Mouse (Mus musculus) testis, postnatal 14 days (tissue): Measurements from ENCODE around the gene Gm5890.
"Not testable (repeated sequence)": the region's sequence is repeated elsewhere in the genome, so short reads cannot be mapped to it uniquely, and the experiment has no call there.

Experiments
- DNase-seq: peaks from one replicate; pipeline ENCODE4 v3.0.0; 2021; ENCODE audit warnings: low spot score

Gene Gm5890

GRCm38 (mm10) chr7:20262734-20263133 is at the start of gene Gm5890:
Gene Gm5890, minus strand, starts transcription at chr7:20262834.
- DNase-seq = not testable (repeated sequence)

GRCm38 (mm10) chr7:20233728-20234127 is 28.9 kb downstream of the Gm5890 start, which contains the start of gene Gm4498:
Gene Gm4498, minus strand, starts transcription at chr7:20233828.
- not testable (repeated sequence) for DNase-seq
